5 mouse cellular contexts compared by ENCODE assay signal in genomic region chr4:138069371-138069770, GRCm38 (mm10).
"Had no signal": no experiment of that assay in that cellular context is flagged by ENCODE, and none has a peak within 500 bp of the region (broad histone marks: within the 10 kb centered on the region; RNA-seq: fewer than 3 reads in every experiment).

No protein-coding gene starts in this region.

- H3K27ac ChIP-seq: limb, embryonic 13.5 days; liver, embryonic 14.5 days; midbrain, embryonic 13.5 days had no signal

- H3K27me3 ChIP-seq: limb, embryonic 13.5 days; midbrain, embryonic 13.5 days had no signal

- DNase-seq: layer of hippocampus, postnatal 36 days; thymus, postnatal 4 days had no signal

- H3K4me3 ChIP-seq: limb, embryonic 13.5 days; midbrain, embryonic 13.5 days had no signal
